Mouse (Mus musculus): Measurements from ENCODE around the gene Hephl1.

- TF ChIP-seq ETS1 (conservative IDR thresholded peaks at IDR 0.05; ENCODE audit: low read depth, low read length) (no peak), POLR2A (IDR thresholded peaks at IDR 0.05; ENCODE audit: low read depth, low read length) (no peak), EP300 (IDR thresholded peaks at IDR 0.05; ENCODE audit: low read length) (no peak), USF1 (IDR thresholded peaks at IDR 0.05; ENCODE audit: low read depth, low read length) (no peak), NRF1 (IDR thresholded peaks at IDR 0.05; ENCODE audit: low read depth, low read length) (no peak), E2F4 (IDR thresholded peaks at IDR 0.05; ENCODE audit: insufficient replicate concordance, low read depth, low read length) (no peak), TCF12 (IDR thresholded peaks at IDR 0.05; ENCODE audit: low read depth, low read length) (no peak), CHD2 (IDR thresholded peaks at IDR 0.05; ENCODE audit: low read length) (no peak)
Measured at GRCm38 (mm10) chr9:15023049-15023448, 88.9 kb downstream of the Hephl1 start.
